Mouse (Mus musculus) adrenal gland, postnatal 4 days (tissue): Measurements from ENCODE around the gene Rnf19b. TPM values are rescaled to one million over a fixed set of nuclear protein-coding genes. Genes with fewer than 3 reads are reported as not detected.

Source experiments
- DNase-seq, 2 experiments: peaks; one replicate each; pipeline ENCODE4 v3.0.0; 2021 to 2022; ENCODE audit warnings: low spot score in 2 of 2, mixed read lengths in 2 of 2
- long read RNA-seq, 2 experiments: library from polyadenylated mRNA; stranded (forward); transcript quantifications; one replicate each; pipeline ENCODE4 v2.0.0; 2021
- total RNA-seq, 2 experiments: library from RNA; stranded (reverse); gene quantifications; 2 replicates each; pipeline ENCODE4 v1.2.3; 2021

Rnf19b gene
- total RNA-seq, result 10 to 100 TPM; 23.1 to 24.6 TPM
- long read RNA-seq, experiment 1, transcript Rnf19b-206 (9 exons, 2,532 nt), result major isoform, 12 of 19 reads
- long read RNA-seq, experiment 1, partial matches to known transcripts, result 5 of 19 reads
- long read RNA-seq, experiment 1, other reads (novel, unspliced or antisense), result 1 of 19 reads
- long read RNA-seq, experiment 2, transcript Rnf19b-206 (9 exons, 2,532 nt), result major isoform, 22 of 24 reads
- long read RNA-seq, experiment 2, partial matches to known transcripts, result 2 of 24 reads
- long read RNA-seq, experiment 2, other reads (novel, unspliced or antisense), result 0 of 24 reads

- peak in 1 of 2 experiments; percentile 32 for DNase-seq
Observed at GRCm38 (mm10) chr4:129058207-129059092, at the start of gene Rnf19b. Gene Rnf19b (plus strand): TSS chr4:129058271.

GRCm38 (mm10) chr4:129008672-129009071 lies 49.4 kb upstream of the Rnf19b start:
- no peak for DNase-seq

- DNase-seq, result no peak
Observed at GRCm38 (mm10) chr4:129009521-129009920, 48.5 kb upstream of the Rnf19b start.

GRCm38 (mm10) chr4:129011604-129012121 lies 46.4 kb upstream of the Rnf19b start:
- DNase-seq, result peak in 1 of 2 experiments; percentile 28

- DNase-seq, result no peak
Observed at GRCm38 (mm10) chr4:129013151-129013864, 44.8 kb upstream of the Rnf19b start.

GRCm38 (mm10) chr4:129016329-129016728 lies 41.7 kb upstream of the Rnf19b start:
- no peak for DNase-seq

GRCm38 (mm10) chr4:129017150-129017549 lies 40.9 kb upstream of the Rnf19b start:
- DNase-seq, result no peak

- DNase-seq, result no peak
Observed at GRCm38 (mm10) chr4:129018788-129019435, 39.2 kb upstream of the Rnf19b start.

GRCm38 (mm10) chr4:129019788-129020187 lies 38.3 kb upstream of the Rnf19b start:
- DNase-seq, result no peak

- peak; percentile 52 to 69 for DNase-seq
Observed at GRCm38 (mm10) chr4:129020454-129020853, 37.6 kb upstream of the Rnf19b start.

- DNase-seq, result no peak
Observed at GRCm38 (mm10) chr4:129021426-129021825, 36.6 kb upstream of the Rnf19b start.

- no peak for DNase-seq
Observed at GRCm38 (mm10) chr4:129021886-129022285, 36.2 kb upstream of the Rnf19b start.

- no peak for DNase-seq
Observed at GRCm38 (mm10) chr4:129023884-129024283, 34.2 kb upstream of the Rnf19b start.

GRCm38 (mm10) chr4:129024775-129025174 lies 33.3 kb upstream of the Rnf19b start:
- DNase-seq, result peak; percentile 46 to 83

- DNase-seq, result no peak
Observed at GRCm38 (mm10) chr4:129025707-129026106, 32.4 kb upstream of the Rnf19b start.

GRCm38 (mm10) chr4:129030746-129031145 lies 27.3 kb upstream of the Rnf19b start:
- DNase-seq, result no peak

GRCm38 (mm10) chr4:129031408-129031965 lies 26.6 kb upstream of the Rnf19b start:
- no peak for DNase-seq

- DNase-seq, result no peak
Observed at GRCm38 (mm10) chr4:129032133-129032962, 25.7 kb upstream of the Rnf19b start.
